Comparison of ENCODE assay signal across 8 mouse cellular contexts in the genomic region with DNA sequence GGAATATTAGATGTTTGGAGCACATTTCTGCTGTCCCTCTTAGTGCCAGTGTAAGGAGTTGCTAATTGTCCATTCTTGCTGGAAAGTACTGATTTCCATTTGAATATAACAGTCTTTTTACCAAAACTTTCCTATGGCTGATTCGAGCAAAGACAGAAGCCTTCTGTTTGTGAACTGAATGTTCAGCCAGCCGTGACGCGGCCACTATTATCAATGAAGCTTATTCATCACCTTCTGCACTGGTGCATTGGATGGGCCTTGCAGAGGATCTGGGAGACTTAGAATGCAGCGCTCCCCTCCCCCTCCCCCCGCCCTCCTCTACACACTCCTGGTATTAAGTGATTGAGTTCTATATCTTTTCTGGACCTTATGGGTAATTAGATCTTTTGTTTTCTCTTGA. TPM values are rescaled to one million over a fixed set of nuclear protein-coding genes. Genes with fewer than 3 reads are reported as not detected.
DNase-seq lines count a peak whose midpoint lies in the region; ATAC-seq lines count a peak whose summit lies in the region.

No protein-coding gene starts in this region.

- no peak overlapping the region for H3K27ac ChIP-seq in kidney, embryonic 15.5 days
- peak overlapping the region; percentile 65 for H3K27ac ChIP-seq in hindbrain, embryonic 15.5 days (replicated peaks)
- peak overlapping the region; percentile 68; the same call in 1 of the 2 replicates for H3K27ac ChIP-seq in midbrain, embryonic 11.5 days (ENCODE audit: low read depth, low read length)

- H3K4me3 ChIP-seq in kidney, embryonic 15.5 days (replicated peaks): no peak overlapping the region
- H3K4me3 ChIP-seq in hindbrain, embryonic 15.5 days: no peak overlapping the region
- H3K4me3 ChIP-seq in midbrain, embryonic 11.5 days (ENCODE audit: low read depth, low read length): no peak overlapping the region

- peak; percentile 30 for DNase-seq in kidney, adult 9 months
- peak; percentile 86 for DNase-seq in midbrain, embryonic 11.5 days (ENCODE audit: low spot score, missing footprints)
- peak; percentile 72 for DNase-seq in telencephalon, adult 2 months (ENCODE audit: low read depth, low spot score)
- DNase-seq in adipocyte (ENCODE audit: low spot score): no peak
- DNase-seq in heart, postnatal 14 days: no peak
- no peak for DNase-seq in lung, adult 18-20 months

- H3K27me3 ChIP-seq in kidney, embryonic 15.5 days: no peaks in the 10 kb centered on the region
- H3K27me3 ChIP-seq in hindbrain, embryonic 15.5 days: no peaks in the 10 kb centered on the region
- no peaks in the 10 kb centered on the region for H3K27me3 ChIP-seq in midbrain, embryonic 11.5 days (ENCODE audit: control insufficient read depth, insufficient read depth, low read length)

- H3K36me3 ChIP-seq in kidney, embryonic 15.5 days: no peaks in the 10 kb centered on the region
- H3K36me3 ChIP-seq in hindbrain, embryonic 15.5 days: no peaks in the 10 kb centered on the region
- H3K36me3 ChIP-seq in midbrain, embryonic 11.5 days (ENCODE audit: control insufficient read depth, insufficient read depth, low read length): no peaks in the 10 kb centered on the region

- no peaks in the 10 kb centered on the region for H3K9me3 ChIP-seq in kidney, embryonic 15.5 days (replicated peaks)
- H3K9me3 ChIP-seq in hindbrain, embryonic 15.5 days: no peaks in the 10 kb centered on the region
- no peaks in the 10 kb centered on the region for H3K9me3 ChIP-seq in midbrain, embryonic 11.5 days (ENCODE audit: control insufficient read depth, low read length)

- H3K4me1 ChIP-seq in kidney, embryonic 15.5 days: peaks cover 9% of the 10 kb centered on the region
- peaks cover 24% of the 10 kb centered on the region for H3K4me1 ChIP-seq in hindbrain, embryonic 15.5 days (replicated peaks)
- peaks cover 22% of the 10 kb centered on the region for H3K4me1 ChIP-seq in midbrain, embryonic 11.5 days (ENCODE audit: control insufficient read depth, insufficient read depth, low read length)

- intact Hi-C loops in heart, postnatal 14 days (cut with DNase I): no loop called here

- H3K9ac ChIP-seq in kidney, embryonic 15.5 days: no peak overlapping the region
- no peak overlapping the region for H3K9ac ChIP-seq in hindbrain, embryonic 15.5 days
- no peak overlapping the region for H3K9ac ChIP-seq in midbrain, embryonic 11.5 days (ENCODE audit: low read length)

- ATAC-seq in kidney, embryonic 15.5 days (replicated peaks; ENCODE audit: low FRiP score): no peak
- ATAC-seq in hindbrain, embryonic 15.5 days (ENCODE audit: low FRiP score, low read depth): peak; percentile 80
- peak; percentile 91 for ATAC-seq in midbrain, embryonic 11.5 days (ENCODE audit: low FRiP score)

- no peak overlapping the region for H3K4me2 ChIP-seq in kidney, embryonic 15.5 days
- H3K4me2 ChIP-seq in hindbrain, embryonic 15.5 days: no peak overlapping the region
- H3K4me2 ChIP-seq in midbrain, embryonic 11.5 days: no peak overlapping the region

- WGBS in kidney, embryonic 15.5 days: 70% methylated on average over 6 of the region's 6 CpGs
- 15% methylated on average over 6 of the region's 6 CpGs for WGBS in hindbrain, embryonic 15.5 days
- WGBS in midbrain, embryonic 11.5 days: 30% methylated on average over 6 of the region's 6 CpGs

RNA-seq across cellular contexts. Expression of a gene that starts 48.8 kb away (rescaled TPM):
- polyA plus RNA-seq in kidney, embryonic 15.5 days (2015; fragmentation: Nextera tagmentation; extraction: Ambion mirVana): 2.1 and 2.6 TPM in 2 replicates
- polyA plus RNA-seq in hindbrain, embryonic 15.5 days (2015; fragmentation: Nextera tagmentation; extraction: Ambion mirVana): 3.2 and 4.3 TPM in 2 replicates
- polyA plus RNA-seq in midbrain, embryonic 11.5 days (2014; fragmentation: Nextera tagmentation; extraction: Ambion mirVana): 2.0 and 2.1 TPM in 2 replicates
- under 1 TPM; 0.41 to 0.65 TPM for total RNA-seq in heart, postnatal 14 days (2021)

Comparison
In these comparisons a context has a peak if more than half of its experiments do, and no peak if none do; other contexts are left out.
1. DNase-seq: peak in kidney, adult 9 months (single experiment), midbrain, embryonic 11.5 days (single experiment) and telencephalon, adult 2 months (single experiment); none in adipocyte (single experiment), heart, postnatal 14 days (0 of 2) and lung, adult 18-20 months (0 of 2).